Comparison of ENCODE assay signal across 8 mouse cellular contexts in genomic region chr16:53266116-53266515, GRCm38 (mm10).
A peak's percentile ranks its signal among the peaks of the same experiment; 100 is the strongest.
DNase-seq lines count a peak whose midpoint lies in the region; ATAC-seq and TF ChIP-seq lines count a peak whose summit lies in the region.

No protein-coding gene starts in this region.

- 29% methylated on average over 3 of the region's 3 CpGs for WGBS in hindbrain, embryonic 11.5 days
- WGBS in hindbrain, embryonic 16.5 days, result 24% methylated on average over 3 of the region's 3 CpGs

- no peak for TF ChIP-seq POLR2A in MEL (IDR thresholded peaks at IDR 0.05; ENCODE audit: control insufficient read depth in 1 of 2, insufficient read depth in 1 of 2, low read depth in 1 of 2, low read length in 2 of 2, poor library complexity in 1 of 2)

- H3K9me3 ChIP-seq in hindbrain, embryonic 11.5 days (ENCODE audit: control insufficient read depth, low read length), result no peaks in the 10 kb centered on the region
- H3K9me3 ChIP-seq in hindbrain, embryonic 16.5 days (ENCODE audit: control insufficient read depth, low read length), result no peaks in the 10 kb centered on the region
- H3K9me3 ChIP-seq in MEL (replicated peaks; ENCODE audit: insufficient read depth, low read length), result no peaks in the 10 kb centered on the region

- ATAC-seq in hindbrain, embryonic 11.5 days (ENCODE audit: low FRiP score), result no peak
- no peak for ATAC-seq in hindbrain, embryonic 16.5 days
- ATAC-seq in megakaryocyte progenitor cell, adult 5-6 weeks (replicated peaks; ENCODE audit: poor library complexity), result peak; percentile 83

- H3K4me1 ChIP-seq in hindbrain, embryonic 11.5 days (replicated peaks; ENCODE audit: control insufficient read depth, insufficient read depth, low read length), result no peaks in the 10 kb centered on the region
- no peaks in the 10 kb centered on the region for H3K4me1 ChIP-seq in hindbrain, embryonic 16.5 days (ENCODE audit: control insufficient read depth, insufficient read depth, low read depth, low read length)
- no peaks in the 10 kb centered on the region for H3K4me1 ChIP-seq in MEL (ENCODE audit: control insufficient read depth in 1 of 2, insufficient read depth in 2 of 2, low read length in 2 of 2)

- no peak overlapping the region for H3K4me2 ChIP-seq in hindbrain, embryonic 11.5 days (replicated peaks; ENCODE audit: low read depth, low read length)
- H3K4me2 ChIP-seq in hindbrain, embryonic 16.5 days (ENCODE audit: low read length), result no peak overlapping the region

- no peak overlapping the region for H3K9ac ChIP-seq in hindbrain, embryonic 11.5 days (ENCODE audit: low read depth, low read length)
- H3K9ac ChIP-seq in hindbrain, embryonic 16.5 days (ENCODE audit: low read depth, low read length), result no peak overlapping the region
- H3K9ac ChIP-seq in MEL (ENCODE audit: control insufficient read depth, low read depth, low read length, poor library complexity, severe bottlenecking), result no peak overlapping the region

- no peak for TF ChIP-seq EP300 in MEL (IDR thresholded peaks at IDR 0.05; ENCODE audit: low read depth in 1 of 2, low read length in 2 of 2)

- H3K4me3 ChIP-seq in hindbrain, embryonic 11.5 days (ENCODE audit: low read depth, low read length), result no peak overlapping the region
- no peak overlapping the region for H3K4me3 ChIP-seq in hindbrain, embryonic 16.5 days (ENCODE audit: low read length)
- no peak overlapping the region for H3K4me3 ChIP-seq in MEL (ENCODE audit: control insufficient read depth in 1 of 2, insufficient read depth in 1 of 2, low read depth in 2 of 2, low read length in 2 of 2)

- TF ChIP-seq RAD21 in MEL (IDR thresholded peaks at IDR 0.05; ENCODE audit: low read depth, low read length), result peak; percentile 77

- no peaks in the 10 kb centered on the region for H3K79me2 ChIP-seq in MEL (ENCODE audit: control insufficient read depth, insufficient read depth, low read length, poor library complexity)

- H3K36me3 ChIP-seq in hindbrain, embryonic 11.5 days (ENCODE audit: control insufficient read depth, insufficient read depth, low read length), result no peaks in the 10 kb centered on the region
- no peaks in the 10 kb centered on the region for H3K36me3 ChIP-seq in hindbrain, embryonic 16.5 days (ENCODE audit: control insufficient read depth, insufficient read depth, low read length)
- H3K36me3 ChIP-seq in MEL (ENCODE audit: control insufficient read depth in 1 of 2, insufficient read depth in 2 of 2, low read length in 2 of 2), result no peaks in the 10 kb centered on the region

- peak; percentile 81 for DNase-seq in hindbrain, embryonic 11.5 days (ENCODE audit: low spot score)
- peak; percentile 72 for DNase-seq in MEL (ENCODE audit: low read depth, low spot score)
- DNase-seq in cerebellum, adult 8-10 months, result peak; percentile 24
- peak; percentile 24 to 52 for DNase-seq in gastrocnemius, postnatal 4 days (ENCODE audit: low spot score in 2 of 2)
- peak; percentile 16 to 43 for DNase-seq in layer of hippocampus, postnatal 36 days
- peak; percentile 24 for DNase-seq in thymus, postnatal 14 days

- TF ChIP-seq CTCF in MEL (IDR thresholded peaks at IDR 0.05 in 2 of 3, conservative IDR thresholded peaks at IDR 0.05 in 1 of 3; ENCODE audit: control insufficient read depth in 1 of 3, insufficient read depth in 1 of 3, low read depth in 2 of 3, low read length in 3 of 3, poor library complexity in 1 of 3, severe bottlenecking in 1 of 3), result peak; percentile 36 to 74 (median 45)

- no peak overlapping the region for H3K27ac ChIP-seq in hindbrain, embryonic 11.5 days (ENCODE audit: low read depth, low read length)
- H3K27ac ChIP-seq in hindbrain, embryonic 16.5 days (ENCODE audit: low read depth, low read length), result no peak overlapping the region
- H3K27ac ChIP-seq in MEL (ENCODE audit: control insufficient read depth, low read depth, low read length), result no peak overlapping the region

- H3K27me3 ChIP-seq in hindbrain, embryonic 11.5 days (ENCODE audit: control insufficient read depth, insufficient read depth, low read length), result no peaks in the 10 kb centered on the region
- H3K27me3 ChIP-seq in hindbrain, embryonic 16.5 days (replicated peaks; ENCODE audit: control insufficient read depth, insufficient read depth, low read length), result no peaks in the 10 kb centered on the region
- H3K27me3 ChIP-seq in MEL (ENCODE audit: control insufficient read depth in 1 of 2, insufficient read depth in 2 of 2, low read length in 2 of 2), result no peaks in the 10 kb centered on the region

TF ChIP-seq in MEL, 35 proteins besides CTCF, POLR2A, EP300 and RAD21:
- TF ChIP-seq MAX (IDR thresholded peaks at IDR 0.05; ENCODE audit: low read length) (no peak), ZC3H11A (IDR thresholded peaks at IDR 0.05; ENCODE audit: low read depth, low read length) (peak; percentile 77), MYC (IDR thresholded peaks at IDR 0.05; ENCODE audit: low read depth, low read length) (no peak), ZMIZ1 (IDR thresholded peaks at IDR 0.05; ENCODE audit: low read depth, low read length) (no peak), SMC3 (IDR thresholded peaks at IDR 0.05; ENCODE audit: low read depth, low read length) (peak; percentile 88)
TF ChIP-seq in MEL: peak in this region for 2.

Comparison
In these comparisons a context has a peak if more than half of its experiments do, and no peak if none do; other contexts are left out.
1. DNase-seq: peak in every context shown above with its lines; median percentile 81 in hindbrain, embryonic 11.5 days; 72 in MEL; 38 in gastrocnemius, postnatal 4 days; 30 in layer of hippocampus, postnatal 36 days; 24 in cerebellum, adult 8-10 months; 24 in thymus, postnatal 14 days.